Mouse (Mus musculus) myocyte (in vitro differentiated cells): ENCODE data around the gene Tmem94.

ENCODE experiments used
- MAX ChIP-seq: IDR thresholded peaks from one replicate; pipeline ENCODE4 v1.6.1; 2011; ENCODE audit warnings: low read depth, mild to moderate bottlenecking, control low read depth
- POLR2A ChIP-seq: IDR thresholded peaks from one replicate; pipeline ENCODE4 v1.6.1; 2011; ENCODE audit warnings: low read depth, mild to moderate bottlenecking, control low read depth, moderate library complexity; ENCODE audit not compliant: insufficient read length
- TCF12 ChIP-seq: IDR thresholded peaks from one replicate; pipeline ENCODE4 v1.6.1; 2011; ENCODE audit warnings: mild to moderate bottlenecking, control low read depth; ENCODE audit not compliant: poor library complexity, insufficient read depth, severe bottlenecking

- TF ChIP-seq POLR2A (no peak), TCF12 (no peak), MAX (no peak)
Measured at GRCm38 (mm10) chr11:115807306-115807705, 42.1 kb downstream of the Tmem94 start.
